Mouse (Mus musculus) lung, postnatal 36 days (tissue): ENCODE data around the gene Fbxo36.

Experiments used
- DNase-seq: peaks from one replicate; pipeline ENCODE4 v3.0.0; 2022; ENCODE audit warnings: mixed read lengths

Fbxo36 gene

DNA sequence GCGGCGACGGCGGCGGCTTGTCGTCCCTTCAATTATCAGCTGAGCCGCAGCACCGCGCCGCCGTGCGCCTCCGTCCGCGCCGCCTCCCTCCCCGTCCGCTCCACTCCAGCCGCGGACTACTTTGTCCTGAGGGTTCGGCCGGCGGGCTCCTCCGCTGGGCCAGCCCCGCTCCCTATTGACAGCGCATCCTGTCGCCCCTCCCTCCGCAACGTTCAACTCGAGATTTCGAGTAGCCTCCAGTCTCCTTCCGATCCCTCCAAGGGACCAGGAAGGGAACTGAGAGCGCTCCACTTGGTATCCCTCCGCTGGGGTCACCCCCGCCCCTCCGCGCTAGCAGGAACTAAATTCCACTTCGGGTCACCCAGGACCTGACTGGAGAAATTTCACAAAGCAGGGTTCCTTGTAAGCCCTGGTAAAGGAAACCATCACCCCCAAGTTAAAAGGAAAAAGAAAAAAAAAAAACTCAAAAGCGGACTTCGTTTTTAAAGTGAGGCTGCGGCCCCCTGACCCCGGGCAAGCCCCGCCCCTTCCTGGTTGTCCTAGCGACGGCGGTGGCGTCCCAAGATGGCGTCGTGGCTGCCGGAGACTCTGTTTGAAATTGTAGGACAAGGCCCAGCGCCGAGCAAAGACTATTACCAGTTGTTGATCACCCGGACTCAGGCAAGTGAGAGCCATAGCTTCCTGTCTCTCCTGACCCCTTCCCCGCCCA lies at the start of gene Fbxo36:
Gene Fbxo36 (plus strand): TSS at position 533 of the 709 bp plus-strand sequence.
- peak; percentile 95 for DNase-seq

GRCm38 (mm10) chr1:84791393-84791792 lies 48.2 kb upstream of the Fbxo36 start:
- no peak for DNase-seq

- DNase-seq: no peak
These were observed 44.3 kb upstream of the Fbxo36 start for GRCm38 (mm10) chr1:84795335-84795734.

DNA sequence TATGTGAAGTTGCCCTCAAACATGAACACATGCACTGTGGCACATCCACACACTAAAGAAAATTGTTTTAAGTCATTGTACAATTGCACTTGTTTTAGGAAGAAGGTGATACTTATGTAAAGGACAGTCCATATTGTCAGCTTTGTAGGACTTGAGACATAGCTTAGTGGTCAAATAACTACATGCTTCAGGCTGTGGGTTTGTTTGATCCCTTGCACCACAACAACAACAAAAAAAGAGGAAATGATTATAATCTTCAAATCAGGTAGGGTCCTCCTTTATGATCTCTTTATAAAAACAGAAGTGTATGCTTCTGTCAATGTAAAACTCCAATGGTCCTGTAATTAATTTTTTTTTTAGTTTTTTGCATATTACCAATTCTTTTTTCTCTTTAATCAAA lies 40.5 kb upstream of the Fbxo36 start:
- no peak for DNase-seq

DNA sequence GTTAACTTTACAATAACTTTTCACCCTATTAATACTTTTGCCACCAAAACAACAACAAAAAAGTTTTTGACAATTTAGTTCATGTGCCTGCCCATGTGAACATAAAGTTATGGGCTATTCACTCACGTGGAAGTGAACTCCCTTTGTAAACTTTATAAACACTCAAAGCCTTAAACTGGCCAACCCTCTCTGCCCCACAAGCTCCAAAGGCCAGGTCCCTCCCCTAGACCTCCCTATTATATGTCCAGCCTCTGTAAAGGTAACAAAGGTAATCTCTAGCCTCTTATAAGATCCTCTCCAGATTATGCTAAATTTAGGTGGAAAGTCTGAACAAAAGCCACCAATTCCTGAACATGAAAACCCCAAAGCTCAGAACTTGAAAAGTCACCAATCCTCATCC lies 35.9 kb upstream of the Fbxo36 start:
- DNase-seq: no peak

DNA sequence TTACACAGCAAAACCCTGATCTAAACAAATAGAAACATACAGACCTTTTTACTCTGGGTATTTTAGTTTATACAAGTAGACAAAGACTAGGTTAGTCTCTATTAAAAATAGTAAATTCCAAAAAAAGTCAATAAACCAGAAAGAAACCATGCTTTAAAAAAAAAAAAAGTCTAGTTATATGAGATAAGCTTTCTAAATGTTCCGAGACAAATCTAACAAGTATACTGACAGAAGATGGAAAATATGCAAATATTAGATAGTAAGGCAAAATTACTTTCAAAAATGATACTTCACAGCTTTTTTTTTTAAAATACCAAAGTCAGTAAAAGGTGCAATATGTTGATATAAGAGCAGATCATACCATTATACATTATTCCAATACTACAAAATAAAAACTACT lies 22.0 kb upstream of the Fbxo36 start:
- DNase-seq: no peak

DNA sequence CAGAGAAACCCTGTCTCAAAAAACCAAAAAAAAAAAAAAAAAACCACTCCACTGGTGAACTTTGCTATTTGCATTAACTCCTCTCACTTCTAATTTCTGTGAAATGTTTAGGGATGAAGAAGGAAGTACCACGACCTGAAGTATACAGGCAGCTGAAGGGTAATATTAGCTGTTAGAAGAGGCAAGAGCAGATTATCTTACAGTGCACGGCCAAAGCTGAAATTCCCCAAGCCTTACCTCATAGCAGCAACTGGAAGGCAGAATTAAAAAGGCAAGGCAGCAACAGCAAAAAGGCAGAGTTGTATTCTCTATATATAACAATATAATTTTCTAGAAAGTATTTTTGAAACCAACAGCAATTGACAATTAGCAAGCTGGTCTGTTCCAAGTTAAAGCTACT lies 14.6 kb upstream of the Fbxo36 start:
- DNase-seq: no peak

- no peak for DNase-seq
These were observed 2.0 kb upstream of the Fbxo36 start for GRCm38 (mm10) chr1:84837523-84838145.

- DNase-seq: no peak
These were observed 1.5 kb upstream of the Fbxo36 start for GRCm38 (mm10) chr1:84838156-84838555.

GRCm38 (mm10) chr1:84838621-84839151 lies 955 bp upstream of the Fbxo36 start:
- DNase-seq: peak; percentile 78

- DNase-seq: no peak
These were observed 500 bp downstream of the Fbxo36 start, which contains the start of gene Trip12 for GRCm38 (mm10) chr1:84840018-84840664. TSS of gene Trip12 (minus strand) at chr1:84840516.

DNA sequence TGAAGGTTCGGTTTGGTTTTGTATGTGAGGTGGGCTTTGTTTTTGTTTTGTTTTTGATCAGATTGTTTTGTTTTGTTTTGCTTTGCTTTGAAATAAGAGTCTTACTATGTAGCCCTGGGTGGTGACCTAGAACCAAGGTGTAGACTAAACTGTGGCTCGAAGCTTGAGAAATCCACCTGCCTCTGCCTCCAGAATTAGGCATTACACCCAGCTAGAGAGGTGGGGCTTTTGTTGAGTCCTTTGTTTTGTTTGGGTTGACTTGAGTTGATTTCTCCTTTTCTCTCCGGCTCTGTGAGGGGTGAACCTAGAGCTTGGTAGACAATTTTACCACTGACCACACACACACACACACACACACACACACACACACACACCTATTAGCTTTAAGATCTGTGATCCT lies 1.4 kb downstream of the Fbxo36 start:
- DNase-seq: no peak

DNA sequence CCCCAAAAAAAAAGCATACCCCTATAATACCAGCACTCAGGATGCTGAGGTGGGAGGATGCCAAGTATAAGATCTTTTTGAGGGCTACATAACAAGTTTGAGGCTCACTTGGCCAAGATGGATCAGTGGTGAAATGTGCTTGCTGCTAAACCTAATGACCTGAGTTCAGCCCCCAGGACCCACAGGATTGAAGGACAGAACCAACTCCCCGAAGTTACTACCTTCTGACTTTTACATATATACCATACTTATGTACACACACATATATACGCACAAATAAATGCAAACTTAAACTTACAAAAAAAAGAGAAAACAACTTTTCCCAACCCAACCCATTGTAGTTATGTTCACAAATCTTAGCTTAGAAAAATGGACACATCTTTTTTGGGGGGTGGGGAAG lies 3.7 kb downstream of the Fbxo36 start:
- DNase-seq: no peak

DNA sequence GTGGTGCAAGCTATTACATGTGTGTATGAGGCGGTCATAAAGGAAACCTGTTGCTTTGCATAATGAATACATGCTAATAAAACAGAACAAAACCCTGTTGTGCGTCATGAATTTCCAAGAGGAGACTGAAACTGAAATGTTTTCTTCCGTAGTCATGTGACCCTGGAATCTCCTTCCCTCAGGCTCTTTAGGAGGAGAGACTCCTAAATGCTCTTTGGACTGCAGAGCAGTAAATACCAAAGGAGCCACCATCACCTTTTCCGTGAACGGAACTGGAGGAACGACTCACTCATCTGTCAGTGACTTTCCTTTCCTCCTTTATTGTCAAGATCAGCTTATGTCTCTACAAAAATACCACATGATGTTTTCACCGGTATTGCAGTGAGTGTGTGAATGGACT lies 8.1 kb downstream of the Fbxo36 start:
- no peak for DNase-seq

DNA sequence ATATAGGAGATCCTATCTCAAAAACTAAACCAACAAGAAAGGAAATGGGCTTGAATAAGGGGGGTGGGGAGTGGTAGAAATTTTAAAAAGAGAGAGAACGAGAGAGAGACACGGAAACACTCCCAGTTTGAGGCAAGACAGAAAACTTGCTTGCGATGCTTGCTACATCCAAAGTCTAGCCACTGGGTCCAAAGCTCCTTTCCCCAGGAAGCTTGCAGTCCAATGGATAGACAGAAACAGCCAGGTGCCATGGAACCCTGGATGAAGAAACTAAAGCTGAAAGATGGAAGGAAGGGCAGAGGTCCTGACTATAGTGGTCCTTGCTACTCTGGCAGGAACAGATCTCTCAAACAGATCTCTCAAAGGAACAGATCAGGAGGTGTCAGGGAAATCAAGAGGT lies 8.7 kb downstream of the Fbxo36 start:
- DNase-seq: no peak

- no peak for DNase-seq
These were observed 9.3 kb downstream of the Fbxo36 start for GRCm38 (mm10) chr1:84848801-84849455.

- no peak for DNase-seq
These were observed 10.2 kb downstream of the Fbxo36 start for GRCm38 (mm10) chr1:84849804-84850203.

DNA sequence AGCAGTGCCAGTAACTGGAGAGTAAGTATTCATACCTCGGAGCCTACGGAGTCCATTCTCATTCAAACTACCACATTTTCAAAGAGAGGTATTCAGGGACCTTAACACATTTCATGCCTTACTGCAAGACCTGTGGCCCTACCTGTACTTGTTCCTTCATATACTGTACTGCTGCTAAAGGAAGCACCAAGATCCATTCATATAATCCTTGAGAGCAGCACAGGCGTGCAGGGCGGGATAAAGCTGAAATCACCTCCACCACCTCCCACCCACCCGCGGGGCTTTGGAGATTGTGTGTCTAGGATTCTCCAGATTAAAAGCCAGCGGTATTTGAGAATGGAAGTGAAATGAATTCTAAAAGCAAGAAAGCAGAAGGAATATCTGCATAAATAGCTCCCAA lies 10.8 kb downstream of the Fbxo36 start:
- no peak for DNase-seq

- no peak for DNase-seq
These were observed 12.0 kb downstream of the Fbxo36 start for GRCm38 (mm10) chr1:84851512-84852235.

- DNase-seq: no peak
These were observed 14.1 kb downstream of the Fbxo36 start for GRCm38 (mm10) chr1:84853721-84854120.

DNA sequence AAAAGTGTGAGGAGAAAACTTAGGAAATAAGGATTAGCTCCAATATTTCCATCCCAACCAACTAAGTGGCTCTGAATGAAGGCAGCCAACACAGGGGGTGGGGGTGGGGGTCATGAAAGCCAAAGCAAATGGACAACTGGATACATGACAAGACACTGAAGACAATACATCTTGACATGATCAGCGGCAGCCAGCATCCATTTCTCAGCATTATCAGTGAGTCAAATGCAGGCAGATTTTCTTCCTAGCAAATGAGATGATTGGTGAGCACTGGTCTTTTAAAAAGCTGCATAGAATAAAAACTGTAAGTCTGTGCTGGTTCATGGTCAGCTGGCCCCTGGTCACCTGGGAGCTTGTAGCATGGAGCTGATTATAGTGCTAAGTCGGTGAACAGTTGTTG lies 15.3 kb downstream of the Fbxo36 start:
- no peak for DNase-seq

DNA sequence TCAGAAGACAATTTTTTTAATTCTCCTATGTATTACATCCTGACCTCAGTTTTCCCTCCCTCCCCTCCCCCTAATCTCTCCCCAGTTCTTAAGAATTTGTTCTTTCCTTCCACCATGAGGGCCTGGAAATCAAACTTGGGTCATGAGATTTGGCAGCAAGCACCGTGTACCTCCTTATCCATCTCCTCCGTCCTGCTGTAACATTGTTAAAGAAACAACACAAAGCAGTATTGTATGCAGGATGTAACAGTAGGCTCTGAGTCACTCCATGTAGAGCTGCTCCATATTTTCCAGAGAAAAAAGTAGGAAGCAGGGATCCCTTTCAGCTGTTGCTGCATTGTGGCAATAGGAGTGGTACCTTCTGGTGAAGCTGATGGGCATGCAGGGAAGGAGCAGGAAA lies 16.1 kb downstream of the Fbxo36 start:
- DNase-seq: no peak

DNA sequence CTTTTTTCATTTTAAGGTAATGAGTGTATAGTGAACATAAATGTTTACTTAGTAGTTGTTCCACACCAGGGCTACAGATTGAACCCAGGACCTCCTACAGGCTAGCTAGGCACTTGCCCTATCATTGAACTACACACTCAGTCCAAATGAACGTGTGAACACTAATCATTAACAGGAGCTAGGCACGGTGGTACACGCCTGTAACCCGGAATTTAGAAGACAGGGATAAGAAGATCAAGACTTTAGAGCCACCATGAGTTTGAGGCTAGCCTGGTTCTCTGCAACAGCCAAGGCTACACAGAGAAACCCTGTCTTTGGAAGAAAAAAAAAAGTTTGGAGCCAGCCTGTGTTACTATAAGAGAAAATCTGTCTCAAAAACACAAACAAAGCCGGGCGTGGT lies 20.0 kb downstream of the Fbxo36 start:
- DNase-seq: no peak
